Mouse (Mus musculus) kidney, adult 9 months (tissue): ENCODE results near the gene Fads1.
A peak's percentile ranks its signal among the peaks of the same experiment; 100 is the strongest.
"Not testable (repeated sequence)": the region's sequence is repeated elsewhere in the genome, so short reads cannot be mapped to it uniquely, and the experiment has no call there.

ENCODE experiments used
- DNase-seq: peaks from one replicate; pipeline ENCODE4 v3.0.0; 2022

Fads1 gene

DNA sequence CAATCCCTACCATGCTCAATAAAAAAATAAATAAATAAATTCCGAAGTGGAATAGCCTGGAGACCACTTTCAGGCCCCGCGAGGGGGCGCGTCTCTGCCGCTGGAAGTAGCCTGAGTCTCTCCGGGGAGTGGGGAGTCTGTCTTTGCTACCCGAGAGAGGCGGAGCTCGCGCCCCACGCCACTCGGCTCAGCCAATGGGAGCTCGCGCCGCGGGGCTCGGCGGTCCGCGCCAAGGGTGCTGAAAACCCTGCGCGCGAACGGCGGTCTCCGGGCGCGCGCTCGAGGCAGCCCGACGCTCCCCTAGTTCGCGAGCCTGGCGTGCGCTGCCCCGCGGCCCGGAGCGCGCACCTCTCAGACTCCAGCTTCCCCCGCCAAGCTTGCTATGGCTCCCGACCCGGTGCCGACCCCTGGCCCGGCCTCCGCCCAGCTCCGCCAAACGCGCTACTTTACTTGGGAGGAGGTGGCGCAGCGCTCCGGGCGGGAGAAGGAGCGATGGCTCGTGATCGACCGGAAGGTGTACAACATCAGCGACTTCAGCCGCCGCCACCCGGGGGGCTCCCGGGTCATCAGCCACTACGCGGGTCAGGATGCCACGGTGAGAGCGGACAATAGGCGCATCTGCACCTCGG, at the start of gene Fads1:
Gene Fads1, plus strand, starts transcription at position 219 of the 629 bp plus-strand sequence.
- peak; percentile 92 for DNase-seq

DNA sequence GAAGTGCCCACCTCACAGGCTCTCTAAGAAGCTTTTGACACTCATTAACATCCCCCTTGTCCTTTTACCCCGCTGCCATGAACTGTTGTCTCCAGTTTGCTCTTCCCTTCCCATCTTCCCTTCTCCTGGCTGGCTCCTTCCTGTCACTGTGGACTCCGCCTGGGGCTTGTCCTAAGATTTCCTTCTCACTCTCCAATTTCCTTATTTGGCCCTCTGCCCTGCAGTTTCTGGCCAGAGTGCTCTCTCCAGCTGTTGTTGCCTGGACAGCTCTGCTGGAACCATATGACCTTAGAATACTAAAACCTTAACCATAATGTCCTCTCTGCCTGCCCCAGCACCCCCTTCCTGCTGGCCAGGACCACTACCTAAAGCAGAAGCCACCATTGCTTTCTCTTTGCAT, 48.0 kb upstream of the Fads1 start:
- peak; percentile 62 for DNase-seq

DNA sequence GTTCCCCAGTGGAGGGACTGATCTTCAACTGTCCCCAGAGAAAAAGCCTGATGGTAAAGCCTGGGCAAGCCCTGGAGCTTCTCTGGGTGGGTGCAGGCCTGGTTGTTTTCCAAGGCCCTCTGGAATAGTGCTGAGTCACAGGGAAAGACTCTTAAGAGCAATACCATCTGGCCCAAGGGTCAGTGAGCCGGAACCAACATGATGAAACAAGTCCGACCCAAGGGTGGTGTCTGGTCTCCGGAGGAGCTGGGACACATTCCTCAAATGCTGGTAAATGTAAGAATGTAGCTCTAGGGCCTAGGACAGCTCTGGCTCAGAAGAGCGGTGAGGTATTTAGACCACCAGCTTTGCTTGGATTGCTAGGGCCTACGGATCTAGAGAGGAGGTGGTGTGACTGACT, 45.3 kb upstream of the Fads1 start:
- peak; percentile 47 for DNase-seq

DNA sequence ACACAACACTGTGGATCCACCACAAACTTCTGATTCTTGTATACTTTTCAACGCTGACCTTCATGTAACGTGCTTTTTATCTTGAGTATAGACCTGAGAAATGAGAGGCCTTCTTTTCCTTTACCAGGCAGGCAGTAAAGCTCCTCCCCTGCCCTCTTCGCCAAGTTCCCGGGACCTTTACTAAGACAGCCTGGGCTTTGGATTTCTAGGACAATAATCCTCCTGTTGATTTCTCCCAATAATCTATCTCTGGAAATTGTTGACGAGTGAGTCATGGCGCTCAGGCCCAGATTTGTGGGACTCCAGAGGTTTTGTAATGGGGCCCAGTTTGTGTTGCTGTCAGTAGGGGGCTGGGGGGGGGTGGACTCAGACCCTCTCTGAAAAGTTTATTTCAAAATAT, 43.0 kb upstream of the Fads1 start:
- DNase-seq: no peak

DNA sequence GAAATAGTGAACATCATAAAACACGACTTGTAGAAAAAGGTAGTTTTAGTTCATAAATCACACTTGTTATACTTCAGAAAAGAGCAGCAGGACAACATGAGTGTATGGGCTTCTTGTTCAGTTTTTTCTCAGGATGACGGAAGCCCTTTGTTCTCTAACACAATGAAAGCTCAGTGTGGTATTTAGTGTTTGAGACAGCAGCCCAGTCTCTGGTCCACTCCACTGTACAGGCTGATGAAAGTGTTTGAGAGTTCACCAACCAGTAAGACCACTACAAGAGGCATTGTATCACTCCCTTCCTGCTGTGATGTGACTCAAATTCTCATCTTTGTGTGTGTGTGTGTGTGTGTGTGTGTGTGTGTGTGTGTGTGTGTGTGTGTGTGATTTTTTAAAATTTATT, 39.0 kb upstream of the Fads1 start:
- DNase-seq: no peak

DNA sequence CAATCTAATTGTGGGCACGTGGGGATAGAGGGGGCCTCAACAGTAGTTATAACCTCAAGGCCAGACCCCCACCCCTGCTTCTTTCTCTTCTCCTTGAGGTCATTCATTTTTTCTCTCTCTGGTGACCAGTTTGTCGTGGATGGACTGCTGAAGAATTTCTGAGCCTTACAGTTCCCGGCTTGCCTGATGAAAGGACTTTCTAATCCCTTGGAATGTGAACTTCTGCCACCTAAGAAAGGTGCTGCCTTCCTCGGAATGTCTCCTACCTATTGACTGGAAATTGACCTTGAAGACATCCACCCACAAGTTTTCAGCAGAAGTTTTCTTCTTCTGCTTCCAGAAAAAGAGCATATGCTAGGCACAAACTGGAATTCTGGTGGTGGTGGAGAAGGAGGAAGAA, 38.2 kb upstream of the Fads1 start:
- no peak for DNase-seq

DNA sequence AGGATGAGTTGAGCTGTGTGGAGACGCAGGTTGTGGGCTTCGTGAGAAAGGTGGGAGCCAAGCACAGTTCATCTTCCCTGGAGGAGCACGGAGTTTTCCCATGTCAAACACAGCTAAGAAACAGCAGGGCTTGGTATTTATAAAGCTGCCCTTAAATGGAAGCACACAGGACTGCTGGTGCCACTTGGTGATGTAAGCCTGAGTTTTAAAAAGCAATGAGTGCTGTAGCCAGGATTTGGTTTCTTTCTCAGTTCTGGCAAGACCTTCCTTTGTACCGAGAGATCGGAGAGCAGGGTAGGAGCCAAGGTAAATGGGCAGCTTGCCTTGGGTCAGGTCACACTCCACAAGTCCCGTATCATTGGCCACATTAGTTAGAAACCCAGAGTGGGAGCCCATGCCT, 34.1 kb upstream of the Fads1 start:
- peak; percentile 28 for DNase-seq

DNA sequence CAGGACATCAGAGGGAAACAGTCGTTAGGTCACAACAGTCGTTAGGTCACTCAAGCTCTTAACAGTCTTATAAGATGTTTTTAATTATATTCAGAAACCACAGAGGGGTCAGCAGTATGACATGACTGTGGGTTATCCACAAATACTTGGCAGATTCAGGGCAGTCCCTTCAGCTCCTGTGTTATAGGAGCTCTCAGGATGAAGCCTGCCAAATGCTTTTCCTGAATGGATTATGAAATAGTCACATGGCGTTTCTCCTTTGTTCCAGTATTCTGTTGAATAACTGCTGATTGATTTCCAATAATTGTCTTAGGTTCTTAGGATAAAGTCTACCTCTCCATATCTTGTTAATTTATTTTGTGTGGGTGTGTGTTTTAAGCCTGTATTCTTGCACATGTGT, 33.5 kb upstream of the Fads1 start:
- no peak for DNase-seq

DNA sequence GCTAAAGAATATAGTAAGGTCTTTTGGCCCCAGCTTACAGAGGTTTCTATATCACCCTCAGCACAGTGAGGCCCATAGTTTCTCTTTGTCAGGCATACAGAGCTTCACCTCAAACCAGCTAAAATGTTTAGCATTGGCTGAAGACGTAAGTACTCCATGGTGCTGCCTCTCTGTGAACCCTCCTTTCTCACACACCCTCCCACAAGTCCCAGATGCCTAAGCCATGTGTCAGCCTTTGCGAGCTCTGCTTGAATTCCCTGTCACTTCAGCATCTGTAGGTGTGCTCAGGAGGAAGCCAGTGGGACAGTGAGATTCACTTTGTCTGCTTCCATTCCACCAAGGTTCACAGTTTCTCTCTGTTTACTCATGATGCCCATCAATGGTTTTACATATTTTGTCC, 25.0 kb upstream of the Fads1 start:
- no peak for DNase-seq

DNA sequence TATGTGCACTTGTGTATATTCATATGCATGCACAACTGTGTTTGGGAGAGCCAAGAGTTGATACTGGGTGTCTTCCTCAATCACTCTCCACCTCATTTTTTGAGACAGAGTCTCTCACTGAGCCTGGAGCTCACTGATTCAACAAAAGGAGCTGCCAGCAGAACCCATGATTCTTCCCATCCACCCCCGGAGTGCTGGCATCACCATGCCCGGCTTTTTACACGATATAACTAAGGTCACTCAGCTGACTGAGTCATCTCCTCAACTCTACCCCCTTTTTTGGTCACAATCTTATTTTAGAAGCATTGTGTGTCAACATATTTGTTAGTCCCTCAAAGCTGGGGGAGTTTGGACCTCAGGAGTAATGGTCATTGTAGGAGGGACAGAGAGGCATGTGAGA, 18.8 kb upstream of the Fads1 start:
- no peak for DNase-seq

DNA sequence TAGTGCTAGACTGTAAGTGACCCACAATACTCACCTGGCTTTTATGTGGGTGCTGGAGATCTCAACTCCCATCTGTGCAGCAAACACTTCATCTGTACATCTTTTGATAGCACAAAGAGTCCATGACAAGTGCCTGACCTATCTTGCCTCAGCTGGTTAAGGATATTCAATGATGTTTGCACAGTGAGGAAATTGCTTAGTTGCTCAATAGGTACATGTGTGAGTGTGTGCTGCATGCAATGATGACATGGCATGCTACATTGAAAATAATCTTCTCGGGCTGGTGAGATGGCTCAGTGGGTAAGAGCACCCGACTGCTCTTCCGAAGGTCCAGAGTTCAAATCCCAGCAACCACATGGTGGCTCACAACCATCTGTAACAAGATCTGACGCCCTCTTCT, 16.8 kb upstream of the Fads1 start:
- DNase-seq: not testable (repeated sequence)

DNA sequence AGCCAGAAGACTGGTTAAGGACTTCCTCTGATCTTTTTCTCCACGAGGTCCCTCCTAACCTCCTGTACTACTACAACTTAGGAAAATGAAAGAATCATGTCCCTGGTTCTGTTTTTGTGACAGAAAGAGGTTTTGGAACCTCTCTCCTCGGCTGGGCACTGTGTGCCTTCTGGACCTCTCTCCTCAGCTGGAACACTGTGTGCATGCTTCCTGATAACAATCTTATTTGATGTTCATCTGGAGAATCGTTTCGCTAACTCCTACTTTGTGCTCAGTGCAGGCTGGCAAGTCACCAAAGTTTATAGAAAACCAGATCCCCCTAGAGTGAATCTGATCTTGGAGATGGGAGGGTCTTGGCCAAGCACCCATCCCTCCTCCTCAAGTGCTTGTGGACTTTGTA, 15.6 kb upstream of the Fads1 start:
- DNase-seq: no peak

DNA sequence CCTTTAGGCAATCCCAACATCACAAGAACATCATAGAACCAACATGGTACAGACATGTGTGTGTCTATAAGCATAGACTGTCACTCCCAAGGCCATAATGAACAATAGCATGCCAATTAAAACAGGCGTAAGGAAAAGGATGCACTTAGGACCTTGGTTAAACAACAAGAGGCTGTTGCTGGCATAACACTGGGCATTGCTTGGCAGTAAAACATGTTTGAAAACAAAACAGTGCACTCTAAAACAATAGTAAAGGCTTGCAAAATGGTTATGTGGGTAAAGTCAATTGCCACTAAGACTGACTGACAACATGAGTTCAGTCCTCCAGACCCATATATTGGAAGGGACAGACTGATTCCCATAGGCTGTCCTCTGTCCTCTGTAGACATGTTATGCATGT, 14.7 kb upstream of the Fads1 start:
- DNase-seq: no peak

DNA sequence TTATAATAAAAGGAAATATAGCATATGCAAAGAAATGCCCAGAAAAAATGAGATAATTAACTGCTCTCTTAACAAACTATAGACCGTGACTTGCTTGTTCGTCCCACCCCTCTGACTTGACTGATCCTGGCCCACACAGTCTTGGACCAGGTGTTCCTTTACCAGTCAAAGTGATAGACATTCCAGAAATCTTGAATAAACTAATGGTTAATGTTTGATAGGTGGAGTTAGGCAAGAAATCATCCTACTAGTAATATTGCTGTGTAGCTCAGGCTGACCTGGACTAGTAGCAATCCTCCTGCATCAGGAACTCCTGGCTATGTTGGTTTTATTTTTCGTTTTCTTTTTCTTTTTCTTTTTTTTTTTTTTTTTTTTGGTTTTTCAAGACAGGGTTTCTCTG, 14.2 kb upstream of the Fads1 start:
- DNase-seq: no peak

DNA sequence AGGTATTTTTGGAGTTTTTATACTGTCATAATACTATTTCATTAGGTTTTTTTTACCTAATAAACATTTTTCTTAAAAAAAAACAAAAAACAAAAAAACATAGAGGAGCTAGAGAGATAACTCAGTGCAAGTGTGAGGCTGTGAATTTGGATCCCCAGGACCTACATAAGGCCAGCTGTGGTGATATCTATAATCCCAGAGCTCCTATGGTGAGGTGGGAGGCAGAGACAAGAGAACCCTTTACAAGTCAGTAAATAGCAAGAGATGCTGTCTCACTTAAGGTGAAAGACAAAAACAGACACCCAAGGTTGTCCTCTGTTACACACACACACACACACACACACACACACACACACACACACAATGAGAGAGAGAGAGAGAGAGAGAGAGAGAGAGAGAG, 13.5 kb upstream of the Fads1 start:
- no peak for DNase-seq

DNA sequence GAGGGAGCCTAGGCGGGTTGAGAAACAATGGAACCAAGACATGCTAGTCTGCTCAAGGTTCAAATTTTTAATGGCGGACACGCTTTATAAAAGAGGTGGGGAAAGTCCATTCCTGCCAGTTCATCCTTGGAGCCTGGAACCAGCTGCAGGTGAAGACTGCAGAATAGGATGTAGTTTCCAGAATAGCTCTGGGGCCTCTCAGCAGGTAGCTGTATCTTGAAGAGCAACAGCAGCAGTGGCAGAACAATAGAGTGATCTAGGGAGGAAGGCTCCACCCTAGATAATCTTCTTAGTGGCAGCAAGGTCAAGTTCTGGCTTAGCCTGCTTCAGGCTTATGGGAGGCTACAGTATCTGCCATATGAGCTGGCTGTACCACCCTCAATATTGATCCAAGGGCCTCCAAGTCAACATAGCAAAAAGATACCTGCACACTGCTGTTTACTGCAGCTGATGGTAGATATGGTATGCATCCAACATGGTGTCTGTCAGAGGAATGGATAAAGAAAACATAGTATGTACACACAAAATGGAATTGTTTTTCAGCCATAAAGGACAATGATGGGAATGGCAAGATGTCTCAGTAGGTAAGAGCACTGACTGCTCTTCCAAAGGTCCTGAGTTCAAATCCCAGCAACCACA, 12.9 kb upstream of the Fads1 start:
- DNase-seq: not testable (repeated sequence)

DNA sequence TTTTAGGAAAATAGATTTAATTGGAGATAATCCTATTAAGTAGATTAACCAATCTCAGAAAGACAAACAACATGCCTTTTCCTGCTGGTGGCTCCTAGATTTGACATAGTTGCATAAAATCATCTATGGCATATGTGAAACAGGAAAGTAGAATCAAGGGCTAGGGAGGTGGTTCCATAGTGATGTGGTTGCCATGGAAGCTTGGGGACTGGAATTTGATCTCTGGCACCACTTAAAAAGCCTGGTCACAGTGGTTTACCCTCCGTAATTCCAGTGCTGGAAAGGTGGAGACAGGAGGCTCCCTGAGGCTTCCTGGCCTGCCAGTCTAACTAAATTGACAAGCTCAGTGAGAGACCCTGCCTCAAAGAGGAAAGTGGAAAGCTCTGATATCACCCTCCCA, 12.2 kb upstream of the Fads1 start:
- no peak for DNase-seq

DNA sequence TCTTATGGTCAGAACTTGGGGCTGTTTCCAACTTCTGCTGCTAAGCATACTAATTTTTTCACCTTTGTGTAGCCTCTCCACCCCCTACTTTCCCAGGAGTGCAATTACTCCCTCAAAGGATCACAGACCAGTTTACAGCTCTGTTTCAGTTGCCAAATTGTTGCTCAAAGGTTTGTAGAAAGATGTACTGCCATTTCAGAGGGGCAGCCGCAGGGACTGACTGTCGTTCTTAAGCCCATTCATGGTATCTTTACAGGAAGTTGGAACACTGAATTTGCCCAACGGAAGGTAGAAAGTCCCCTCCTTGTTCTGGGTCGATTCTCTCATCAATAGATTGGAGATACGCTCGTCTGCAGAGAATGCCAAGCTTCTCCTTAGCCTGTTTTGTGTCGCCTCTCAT, 11.3 kb upstream of the Fads1 start:
- DNase-seq: no peak

DNA sequence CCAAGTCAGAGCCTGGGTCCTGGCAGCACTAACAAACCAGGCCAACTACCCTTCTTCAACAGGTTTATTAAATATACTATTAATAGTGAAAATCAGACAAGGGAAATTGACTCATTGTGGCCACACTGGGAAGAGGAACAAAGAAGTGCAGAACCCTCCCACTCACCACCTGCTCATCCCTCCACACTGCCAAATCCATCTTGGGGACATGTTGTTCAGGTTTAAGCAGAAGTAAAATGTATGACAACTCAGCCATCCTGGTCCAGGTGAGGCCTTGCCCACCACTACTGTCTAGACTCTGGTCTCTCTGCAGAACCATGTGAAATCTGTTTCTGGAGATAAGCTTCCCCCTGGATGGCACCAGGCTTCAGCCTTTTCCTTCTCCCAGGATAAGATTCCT, 10.8 kb upstream of the Fads1 start:
- DNase-seq: no peak

DNA sequence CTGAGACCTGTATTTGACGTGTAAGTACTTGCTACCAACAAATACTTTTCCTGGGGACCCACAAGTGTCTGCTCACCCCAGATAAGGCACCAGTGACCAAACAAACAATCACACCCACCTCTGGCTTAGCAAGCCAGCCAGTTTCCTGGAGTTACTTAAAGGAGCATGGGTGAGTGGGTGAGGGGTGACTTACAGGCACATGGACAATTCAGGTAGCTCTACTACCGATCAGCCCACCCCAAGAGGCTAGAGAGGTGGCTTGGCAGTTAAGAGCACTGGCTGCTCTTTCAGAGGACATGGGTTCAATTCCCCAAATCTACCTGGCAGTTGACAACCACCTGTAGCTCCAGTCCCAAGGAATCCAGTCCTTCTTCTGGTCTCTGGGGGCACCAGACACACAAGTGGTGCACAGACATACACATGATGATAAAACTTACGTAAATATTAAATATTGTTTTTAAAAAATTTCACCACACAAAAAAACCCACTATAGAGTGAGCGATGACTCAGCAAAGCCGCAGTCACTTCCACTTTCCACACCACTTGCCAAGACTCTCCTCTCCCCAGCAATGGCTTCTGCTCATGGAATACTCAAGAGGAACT, 9.5 kb upstream of the Fads1 start:
- no peak for DNase-seq

DNA sequence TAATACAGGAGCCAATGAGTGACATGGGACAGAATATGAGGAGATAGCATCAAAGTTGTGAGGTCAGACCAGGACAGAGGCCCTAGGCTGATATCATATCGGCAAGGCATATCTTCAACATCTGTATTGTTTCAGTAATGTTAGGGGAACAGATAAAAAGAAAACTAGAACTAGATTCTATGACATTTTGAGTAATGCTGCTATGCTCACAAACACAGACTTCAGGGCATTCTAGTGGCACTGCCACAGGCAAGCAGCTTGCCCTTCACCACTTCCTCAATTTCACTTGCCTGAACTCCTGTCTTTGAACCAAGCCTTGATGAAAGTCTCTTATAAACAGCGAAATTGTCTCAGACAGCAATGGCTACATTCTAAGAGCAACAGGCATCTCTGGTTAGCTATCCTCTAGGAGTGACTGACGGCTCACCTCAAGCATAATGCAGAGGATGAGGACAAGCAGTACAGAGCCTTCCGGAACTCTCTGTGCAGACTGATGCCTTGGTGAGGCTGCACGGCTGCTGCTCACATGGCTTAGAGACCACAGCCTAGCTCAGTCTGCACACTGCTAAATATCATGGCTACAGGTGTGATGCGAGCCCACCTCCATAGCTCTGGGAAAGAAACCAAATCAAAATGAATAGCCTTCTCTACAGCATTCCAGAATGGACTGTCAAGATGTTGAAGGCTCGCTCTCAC, 8.7 kb upstream of the Fads1 start:
- DNase-seq: no peak

DNA sequence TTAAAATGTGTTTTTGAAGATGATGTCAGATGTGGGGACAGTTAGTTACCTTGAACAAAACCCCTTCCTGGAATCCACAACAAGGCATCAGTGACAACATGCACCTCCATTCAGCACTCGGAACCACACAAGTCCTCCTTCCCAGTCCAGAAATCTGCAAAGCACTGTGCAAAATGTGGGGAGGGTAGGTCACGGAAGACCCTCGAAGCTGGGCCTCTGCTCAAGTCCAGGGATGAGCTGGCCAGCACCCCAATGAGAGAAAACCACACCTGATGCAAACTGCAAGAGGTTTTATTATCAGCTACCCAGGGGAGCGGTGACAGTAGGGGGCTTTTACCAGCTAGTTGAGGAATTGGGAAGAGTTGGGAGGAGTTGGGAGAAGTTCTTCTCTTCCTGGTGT, 7.7 kb upstream of the Fads1 start:
- DNase-seq: no peak

DNA sequence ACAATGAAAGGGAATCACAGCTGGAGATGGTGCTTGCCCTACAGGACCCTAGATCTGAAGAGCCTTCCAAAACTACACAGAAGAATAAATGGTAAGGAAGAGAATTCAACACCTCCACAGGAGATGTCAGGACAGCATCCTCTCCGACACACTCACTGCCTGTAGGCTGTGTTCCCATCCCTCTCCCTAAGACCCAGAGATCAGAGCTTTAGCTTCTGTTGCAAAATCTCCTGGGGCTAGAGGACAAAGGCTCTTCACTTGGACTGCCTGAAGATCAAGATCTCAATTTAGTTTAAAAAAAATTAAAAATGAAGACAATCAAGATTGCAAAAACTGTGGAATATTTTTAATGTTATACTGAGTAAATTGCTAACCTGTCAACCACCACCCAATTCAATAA, 6.2 kb upstream of the Fads1 start:
- DNase-seq: no peak

DNA sequence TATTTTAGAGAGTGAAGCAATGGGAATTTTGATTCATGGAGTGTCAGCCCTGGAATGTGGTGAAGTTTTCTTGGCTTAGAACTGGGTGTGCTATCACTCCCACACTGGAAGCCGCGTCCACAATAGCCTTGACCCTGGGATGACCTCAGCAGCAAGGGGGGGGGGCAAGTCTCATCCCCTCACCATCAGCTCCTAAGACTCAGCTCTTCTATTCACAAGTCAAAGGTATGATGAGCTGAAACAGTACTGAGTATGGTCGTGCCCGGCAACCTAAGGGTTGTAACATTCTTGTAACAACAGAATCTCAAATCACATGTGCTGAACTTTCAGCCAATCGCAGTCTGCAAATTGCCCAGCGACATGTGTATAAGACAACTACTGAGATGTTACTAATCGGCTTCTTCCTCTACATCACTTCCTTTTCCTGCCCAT, 5.7 kb upstream of the Fads1 start:
- DNase-seq: peak; percentile 46
